Mouse (Mus musculus): ENCODE measurements around the gene Dcaf8. TPM values are rescaled to one million over a fixed set of nuclear protein-coding genes. Genes with fewer than 3 reads are reported as not detected.
A peak's percentile ranks its signal among the peaks of the same experiment; 100 is the strongest.

Gene Dcaf8
- polyA plus RNA-seq, 1 experiment from 2014 or later: 77.8 TPM

DNA sequence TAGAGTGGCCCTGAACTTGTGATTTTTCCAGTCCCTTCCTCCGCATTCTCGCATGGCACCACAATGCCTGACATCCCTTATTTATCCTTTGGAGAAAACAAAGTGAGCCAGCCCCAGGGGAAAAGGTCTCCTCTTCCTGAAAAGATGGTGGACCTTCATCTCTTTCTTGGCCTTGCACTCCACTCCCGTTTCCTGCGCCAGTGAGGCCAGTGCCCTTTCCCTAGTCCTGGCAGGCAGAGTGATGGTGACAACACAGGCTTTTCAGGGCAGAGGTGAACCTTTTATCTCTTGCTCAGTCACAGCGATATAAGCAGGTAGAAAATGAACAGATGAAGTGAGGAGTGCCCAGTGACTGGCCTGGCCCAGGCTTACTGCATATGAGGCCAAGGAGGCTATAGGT is 20.4 kb upstream of the Dcaf8 start:
- WGBS (ENCODE audit: insufficient replicate concordance): 50% methylated on average over 5 of the region's 5 CpGs
- Histone ChIP-seq H3K4me1 (peaks cover 17% of the 10 kb centered on the region), H3K27me3 (replicated peaks) (no peaks in the 10 kb centered on the region), H3K9ac (peak overlapping the region; percentile 83), H3K9me3 (replicated peaks) (no peaks in the 10 kb centered on the region), H3K4me3 (peak overlapping the region; percentile 78), H3K36me3 (peaks cover 51% of the 10 kb centered on the region), H3K27ac (peak overlapping the region; percentile 64), H3K4me2 (peak overlapping the region; percentile 81)
- ATAC-seq: no peak

GRCm38 (mm10) chr1:172128563-172128962 is 19.3 kb upstream of the Dcaf8 start:
- WGBS (ENCODE audit: insufficient replicate concordance): 93% methylated on average over 15 of the region's 15 CpGs
- H3K4me2 ChIP-seq: no peak overlapping the region
- no peaks in the 10 kb centered on the region for H3K27me3 ChIP-seq (replicated peaks)
- H3K27ac ChIP-seq: no peak overlapping the region
- no peak overlapping the region for H3K9ac ChIP-seq
- peaks cover 50% of the 10 kb centered on the region for H3K36me3 ChIP-seq
- no peaks in the 10 kb centered on the region for H3K9me3 ChIP-seq (replicated peaks)
- peaks cover 17% of the 10 kb centered on the region for H3K4me1 ChIP-seq
- H3K4me3 ChIP-seq: no peak overlapping the region
- ATAC-seq: no peak

DNA sequence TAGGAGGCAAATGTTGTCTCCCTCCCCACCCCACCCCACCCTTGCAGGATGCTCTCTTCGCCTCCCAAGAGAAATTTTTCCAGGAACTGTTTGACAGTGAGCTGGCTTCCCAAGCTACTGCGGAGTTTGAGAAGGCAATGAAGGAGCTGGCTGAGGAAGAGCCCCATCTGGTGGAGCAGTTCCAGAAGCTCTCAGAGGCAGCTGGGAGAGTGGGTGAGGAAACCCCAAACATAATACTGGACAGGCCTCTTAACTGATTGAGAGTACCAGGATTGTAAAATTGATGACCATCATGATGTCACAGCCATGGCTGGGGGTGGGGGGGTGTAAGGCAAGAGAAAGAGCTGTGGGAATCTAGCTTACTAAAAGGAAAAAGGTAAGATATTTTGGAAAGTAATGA is 18.8 kb upstream of the Dcaf8 start:
- Histone ChIP-seq H3K4me1 (peaks cover 17% of the 10 kb centered on the region), H3K9me3 (replicated peaks) (no peaks in the 10 kb centered on the region), H3K27ac (no peak overlapping the region), H3K4me2 (no peak overlapping the region), H3K27me3 (replicated peaks) (no peaks in the 10 kb centered on the region), H3K9ac (no peak overlapping the region), H3K36me3 (peaks cover 54% of the 10 kb centered on the region), H3K4me3 (no peak overlapping the region)
- 66% methylated on average over 2 of the region's 2 CpGs for WGBS (ENCODE audit: insufficient replicate concordance)
- no peak for ATAC-seq

DNA sequence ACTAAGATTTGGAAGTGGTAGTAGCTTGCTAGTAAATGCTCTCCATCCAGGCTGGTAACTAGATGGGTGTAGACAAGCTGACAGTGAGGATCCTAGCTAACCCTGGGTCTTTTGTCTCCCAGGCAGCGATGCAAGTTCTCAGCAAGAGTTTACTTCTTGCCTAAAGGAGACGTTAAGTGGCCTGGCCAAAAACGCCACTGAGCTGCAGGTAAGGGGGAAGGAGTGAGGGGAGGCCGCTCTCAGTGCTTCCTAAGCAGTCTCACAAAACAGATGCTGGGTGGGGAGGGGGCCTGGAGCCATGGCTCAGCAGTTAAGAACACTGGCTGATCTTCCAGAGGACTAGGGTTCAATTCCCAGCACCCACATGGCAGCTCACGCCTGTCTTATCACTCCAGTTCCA is 18.1 kb upstream of the Dcaf8 start:
- no peak overlapping the region for H3K4me2 ChIP-seq
- H3K27me3 ChIP-seq (replicated peaks): no peaks in the 10 kb centered on the region
- H3K9ac ChIP-seq: no peak overlapping the region
- peaks cover 60% of the 10 kb centered on the region for H3K36me3 ChIP-seq
- 86% methylated on average over 5 of the region's 5 CpGs for WGBS (ENCODE audit: insufficient replicate concordance)
- ATAC-seq: no peak
- H3K4me1 ChIP-seq: peaks cover 17% of the 10 kb centered on the region
- no peaks in the 10 kb centered on the region for H3K9me3 ChIP-seq (replicated peaks)
- H3K27ac ChIP-seq: no peak overlapping the region
- no peak overlapping the region for H3K4me3 ChIP-seq

DNA sequence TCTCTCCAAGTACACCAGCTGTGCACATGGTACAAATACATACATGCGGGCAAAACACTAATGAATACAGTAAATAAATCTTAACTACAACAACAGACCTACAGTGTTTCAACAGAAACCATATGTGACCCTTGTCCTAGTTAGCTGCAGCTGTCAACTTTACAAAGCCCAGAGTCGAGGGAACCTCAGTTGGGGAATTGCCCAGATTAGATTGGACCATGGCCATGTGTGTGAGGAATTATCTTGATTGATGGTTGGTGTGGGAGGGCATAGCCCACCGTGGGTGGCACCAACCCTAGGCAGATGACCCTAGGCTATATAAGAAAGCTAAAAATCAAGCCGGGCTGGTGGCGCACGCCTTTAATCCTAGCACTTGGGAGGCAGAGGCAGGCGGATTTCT is 15.6 kb upstream of the Dcaf8 start:
- H3K9ac ChIP-seq: no peak overlapping the region
- no peaks in the 10 kb centered on the region for H3K9me3 ChIP-seq (replicated peaks)
- ATAC-seq: no peak
- no peak overlapping the region for H3K4me2 ChIP-seq
- peaks cover 7% of the 10 kb centered on the region for H3K4me1 ChIP-seq
- 80% methylated on average over 7 of the region's 7 CpGs for WGBS (ENCODE audit: insufficient replicate concordance)
- peaks cover 74% of the 10 kb centered on the region for H3K36me3 ChIP-seq
- no peak overlapping the region for H3K4me3 ChIP-seq
- H3K27ac ChIP-seq: no peak overlapping the region
- no peaks in the 10 kb centered on the region for H3K27me3 ChIP-seq (replicated peaks)

DNA sequence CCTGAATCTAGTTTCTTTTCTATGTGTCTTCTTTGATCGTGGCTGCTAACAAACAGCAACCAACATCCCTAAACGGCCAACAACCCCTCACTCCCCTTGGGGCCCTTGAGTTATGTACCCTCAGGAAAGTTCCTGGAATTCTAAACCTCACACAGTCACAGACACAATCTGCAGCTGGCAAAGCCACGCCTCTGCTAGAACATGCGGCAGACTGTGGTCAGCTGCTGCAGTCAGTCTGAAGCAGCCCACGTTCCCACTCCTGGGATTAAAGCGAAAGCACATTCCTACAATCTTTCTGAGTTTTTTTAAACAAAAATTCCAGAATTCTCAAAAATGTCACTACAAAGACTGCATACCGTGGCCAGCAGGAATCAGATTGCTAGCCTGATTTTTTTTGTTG is 14.3 kb upstream of the Dcaf8 start:
- no peak overlapping the region for H3K9ac ChIP-seq
- 82% methylated on average over 7 of the region's 7 CpGs for WGBS (ENCODE audit: insufficient replicate concordance)
- no peak for ATAC-seq
- no peak overlapping the region for H3K27ac ChIP-seq
- no peaks in the 10 kb centered on the region for H3K27me3 ChIP-seq (replicated peaks)
- no peak overlapping the region for H3K4me2 ChIP-seq
- peaks cover 73% of the 10 kb centered on the region for H3K36me3 ChIP-seq
- no peaks in the 10 kb centered on the region for H3K4me1 ChIP-seq
- H3K9me3 ChIP-seq (replicated peaks): no peaks in the 10 kb centered on the region
- no peak overlapping the region for H3K4me3 ChIP-seq

GRCm38 (mm10) chr1:172134072-172134471 is 13.8 kb upstream of the Dcaf8 start:
- Histone ChIP-seq H3K27me3 (replicated peaks) (no peaks in the 10 kb centered on the region), H3K9ac (no peak overlapping the region), H3K27ac (no peak overlapping the region), H3K4me3 (no peak overlapping the region), H3K36me3 (peaks cover 68% of the 10 kb centered on the region), H3K4me1 (no peaks in the 10 kb centered on the region), H3K9me3 (replicated peaks) (no peaks in the 10 kb centered on the region), H3K4me2 (no peak overlapping the region)
- ATAC-seq: no peak
- 72% methylated on average over 4 of the region's 4 CpGs for WGBS (ENCODE audit: insufficient replicate concordance)

DNA sequence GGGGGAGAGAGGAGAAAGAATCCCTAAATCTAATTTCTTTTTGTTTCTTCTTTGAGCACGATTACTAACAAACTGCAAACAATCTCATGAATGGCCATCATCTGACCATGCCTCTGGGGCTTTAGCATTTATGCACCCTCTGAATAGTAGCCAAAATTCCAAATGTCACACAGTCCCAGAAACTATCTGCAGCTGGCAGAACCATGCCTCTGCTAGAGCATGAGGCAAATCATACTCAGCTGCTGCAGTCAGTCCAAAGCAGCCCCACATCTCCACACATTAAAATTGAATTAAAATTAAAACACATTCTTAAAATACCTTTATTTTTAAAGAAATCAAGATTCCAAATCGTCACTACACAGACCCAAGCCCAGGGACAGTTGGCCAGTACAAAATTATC is 7.7 kb upstream of the Dcaf8 start:
- no peaks in the 10 kb centered on the region for H3K4me1 ChIP-seq
- no peaks in the 10 kb centered on the region for H3K27me3 ChIP-seq (replicated peaks)
- H3K4me2 ChIP-seq: no peak overlapping the region
- H3K4me3 ChIP-seq: no peak overlapping the region
- no peak overlapping the region for H3K9ac ChIP-seq
- ATAC-seq: no peak
- WGBS (ENCODE audit: insufficient replicate concordance): 73% methylated on average over 2 of the region's 2 CpGs
- H3K27ac ChIP-seq: no peak overlapping the region
- H3K9me3 ChIP-seq (replicated peaks): no peaks in the 10 kb centered on the region
- H3K36me3 ChIP-seq: peaks cover 10% of the 10 kb centered on the region

- H3K4me3 ChIP-seq: no peak overlapping the region
- no peaks in the 10 kb centered on the region for H3K9me3 ChIP-seq (replicated peaks)
- no peak for ATAC-seq
- H3K36me3 ChIP-seq: peaks cover 5% of the 10 kb centered on the region
- H3K4me2 ChIP-seq: no peak overlapping the region
- H3K9ac ChIP-seq: no peak overlapping the region
- 78% methylated on average over 1 of the region's 1 CpGs for WGBS (ENCODE audit: insufficient replicate concordance)
- H3K27me3 ChIP-seq (replicated peaks): no peaks in the 10 kb centered on the region
- no peak overlapping the region for H3K27ac ChIP-seq
- H3K4me1 ChIP-seq: no peaks in the 10 kb centered on the region
Observed at GRCm38 (mm10) chr1:172140825-172141224, 7.1 kb upstream of the Dcaf8 start.

DNA sequence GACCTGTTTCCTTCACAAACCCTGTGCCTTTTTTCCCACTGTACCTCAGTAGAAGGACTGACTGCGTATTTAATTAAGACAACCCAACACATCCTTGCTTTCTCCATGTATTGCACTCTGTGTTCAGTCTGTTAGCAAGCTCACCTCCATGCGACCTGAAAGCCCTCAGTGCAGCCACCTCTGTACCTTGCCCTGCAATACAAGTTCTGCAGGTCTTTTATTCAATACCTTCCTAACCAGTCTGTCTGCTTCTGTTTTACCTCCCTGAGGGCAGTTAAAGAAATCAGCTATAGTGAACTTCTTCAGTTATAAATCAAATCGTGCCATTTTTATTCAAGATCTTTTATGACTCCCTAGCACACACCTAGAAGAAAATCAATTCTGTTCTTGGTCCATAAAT is 6.4 kb upstream of the Dcaf8 start:
- no peak for ATAC-seq
- no peaks in the 10 kb centered on the region for H3K36me3 ChIP-seq
- no peak overlapping the region for H3K4me2 ChIP-seq
- no peak overlapping the region for H3K9ac ChIP-seq
- no peaks in the 10 kb centered on the region for H3K27me3 ChIP-seq (replicated peaks)
- 69% methylated on average over 3 of the region's 3 CpGs for WGBS (ENCODE audit: insufficient replicate concordance)
- no peak overlapping the region for H3K27ac ChIP-seq
- H3K9me3 ChIP-seq (replicated peaks): no peaks in the 10 kb centered on the region
- H3K4me3 ChIP-seq: no peak overlapping the region
- H3K4me1 ChIP-seq: no peaks in the 10 kb centered on the region

DNA sequence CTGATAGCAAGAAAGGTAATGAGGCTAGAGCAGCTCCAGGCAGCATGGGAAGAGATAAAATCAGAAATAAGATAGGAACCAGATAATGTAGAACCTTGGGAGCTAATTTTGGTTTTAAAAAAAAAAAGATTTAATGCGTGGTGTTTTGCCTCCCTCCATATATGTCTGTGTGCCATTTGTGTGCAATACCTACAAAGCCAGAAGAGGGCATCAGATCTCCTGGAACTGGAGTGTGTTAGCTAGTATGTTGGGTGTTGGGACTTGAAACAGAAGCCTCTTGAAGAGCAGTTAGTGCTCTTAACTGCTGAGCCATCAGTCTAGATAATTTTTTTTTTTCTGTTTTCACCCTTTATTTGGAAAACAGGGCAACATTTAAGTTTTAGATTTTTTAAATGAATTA is 4.3 kb upstream of the Dcaf8 start:
- H3K27me3 ChIP-seq (replicated peaks): no peaks in the 10 kb centered on the region
- 30% methylated on average over 1 of the region's 1 CpGs for WGBS (ENCODE audit: insufficient replicate concordance)
- H3K9me3 ChIP-seq (replicated peaks): no peaks in the 10 kb centered on the region
- no peak overlapping the region for H3K9ac ChIP-seq
- H3K4me2 ChIP-seq: no peak overlapping the region
- no peak for ATAC-seq
- H3K27ac ChIP-seq: no peak overlapping the region
- H3K4me3 ChIP-seq: no peak overlapping the region
- peaks cover 7% of the 10 kb centered on the region for H3K4me1 ChIP-seq
- H3K36me3 ChIP-seq: no peaks in the 10 kb centered on the region

DNA sequence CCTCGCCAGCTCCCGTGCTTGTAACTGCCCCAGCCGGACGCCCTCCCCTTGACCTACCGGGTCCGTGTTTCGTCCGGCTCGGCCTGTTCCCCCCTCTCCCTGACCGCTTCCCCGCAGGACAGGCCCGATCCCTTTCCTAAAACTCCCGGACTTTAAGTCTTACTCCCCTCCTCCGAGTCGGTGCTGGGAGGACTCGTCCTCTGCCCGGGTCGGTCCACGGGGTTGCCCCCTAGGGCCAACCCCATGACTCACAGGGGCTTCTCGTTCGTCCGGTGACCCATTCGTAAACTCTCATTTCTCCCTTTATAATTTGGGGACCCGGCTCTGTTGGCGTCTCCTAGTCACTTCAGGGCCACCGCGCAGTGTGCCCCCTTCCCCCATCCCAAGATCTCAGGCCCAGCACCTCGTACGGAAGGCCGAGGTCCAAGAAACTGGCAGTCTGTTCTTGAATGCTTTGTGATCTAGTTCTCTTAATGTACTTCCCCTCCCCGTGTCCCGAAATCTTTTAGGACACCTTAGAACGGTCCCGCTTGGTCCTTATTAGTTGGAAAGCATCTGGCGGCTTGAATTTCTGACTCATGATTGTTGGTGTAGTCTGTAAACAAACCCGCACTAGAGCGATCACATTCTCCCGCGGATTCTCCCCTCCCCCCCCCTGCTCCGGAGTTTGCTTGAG is 533 bp downstream of the Dcaf8 start:
- Histone ChIP-seq H3K4me3 (peak overlapping the region; percentile 89), H3K9me3 (replicated peaks) (no peaks in the 10 kb centered on the region), H3K4me2 (peak overlapping the region; percentile 71), H3K4me1 (peaks cover 35% of the 10 kb centered on the region), H3K27ac (peak overlapping the region; percentile 95), H3K36me3 (peaks cover 36% of the 10 kb centered on the region), H3K9ac (peak overlapping the region; percentile 97), H3K27me3 (replicated peaks) (no peaks in the 10 kb centered on the region)
- peak; percentile 55 for ATAC-seq
- under 1% methylated on average over 39 of the region's 40 CpGs for WGBS (ENCODE audit: insufficient replicate concordance)

Measured in liver, embryonic 12.5 days (tissue).